Mouse (Mus musculus) heart, adult 9 months (tissue): ENCODE measurements at regions not wholly inside any gene's neighbourhood (a gene's known extent, or its start where the extent isn't known, plus 50 kb on each side); places are given as distances from the start of the nearest gene placed in this dataset.

Experiments
- DNase-seq, 2 experiments: peaks; one replicate each; pipeline ENCODE4 v3.0.0; 2022; ENCODE audit warnings: low spot score in 2 of 2

DNA sequence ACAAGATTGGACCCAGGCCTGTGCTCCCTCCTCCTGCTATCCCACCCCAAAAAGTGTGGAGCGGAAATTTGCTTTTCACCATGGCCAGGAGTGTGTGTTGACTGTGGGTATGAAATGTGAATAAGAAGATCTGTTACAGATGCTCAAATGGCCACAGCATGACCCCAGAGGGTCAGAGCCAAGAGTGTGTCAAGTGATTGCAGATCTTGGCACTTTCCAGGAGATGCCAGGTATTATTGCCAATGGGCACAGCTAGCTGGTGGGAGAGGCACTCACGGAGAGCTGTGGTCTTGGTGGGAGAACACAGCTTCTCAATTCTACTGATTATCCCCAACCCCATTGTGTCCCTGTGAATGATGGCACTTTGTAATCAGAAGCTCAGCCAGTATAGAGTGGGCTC, 62.7 kb downstream of the Smim20 start:
- no peak for DNase-seq

DNA sequence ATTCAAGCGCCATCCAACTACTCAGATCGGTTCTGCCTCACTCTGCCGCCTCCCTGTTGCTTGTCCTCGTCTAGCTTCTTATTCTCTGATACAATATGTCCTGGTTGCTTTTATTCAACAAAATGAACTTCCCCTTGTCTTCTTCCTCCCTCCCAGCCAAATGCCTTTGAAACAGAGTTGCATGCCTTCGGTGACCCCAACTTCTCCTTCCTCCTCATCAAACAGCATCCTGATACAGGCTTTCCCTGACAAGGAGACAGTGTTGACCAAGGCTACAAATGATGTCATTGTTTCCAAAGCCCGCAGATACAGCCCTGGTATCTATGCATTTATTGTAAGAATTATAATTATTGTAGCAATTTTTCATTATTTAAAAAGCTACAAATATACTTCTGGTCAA, 69.8 kb downstream of the Smim20 start:
- no peak for DNase-seq

DNA sequence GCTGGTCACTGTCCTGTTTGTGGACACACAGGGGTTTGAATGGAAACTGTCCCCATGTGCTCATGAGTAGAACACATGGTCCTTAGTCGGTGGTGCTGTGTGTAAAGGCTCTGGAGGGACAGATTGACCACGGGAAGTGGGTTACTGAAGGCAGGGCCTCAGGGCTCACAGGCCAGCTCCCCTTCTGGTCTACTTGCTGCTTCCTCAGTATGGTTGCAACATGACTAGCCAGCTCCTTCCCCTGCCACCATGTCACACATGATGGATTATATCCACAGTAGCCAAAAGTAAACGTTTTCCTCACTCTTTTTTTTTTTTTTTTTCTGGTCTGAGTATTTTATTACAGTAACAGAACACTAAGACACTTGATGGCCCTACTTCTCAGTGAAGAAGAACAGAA, 70.9 kb downstream of the Smim20 start:
- no peak for DNase-seq

DNA sequence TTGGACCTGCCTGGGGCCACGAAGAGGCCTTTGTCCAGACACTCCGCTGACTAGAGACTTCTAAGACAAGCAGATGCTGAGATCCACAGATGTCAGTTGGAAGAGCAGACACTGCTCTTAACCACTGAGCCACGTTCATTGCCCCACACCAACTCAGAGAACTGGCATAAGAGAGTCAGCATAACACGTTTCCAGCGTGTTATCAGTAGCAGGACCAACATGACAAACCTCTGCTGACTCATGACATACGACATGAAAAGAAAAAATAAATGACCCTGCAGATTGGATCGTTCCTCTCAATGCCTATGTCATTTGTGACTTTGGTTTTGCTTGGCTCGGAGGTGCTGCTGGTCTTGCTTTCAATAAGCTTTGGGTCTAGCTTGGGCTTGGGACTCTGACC, 78.3 kb downstream of the Smim20 start:
- DNase-seq = no peak

DNA sequence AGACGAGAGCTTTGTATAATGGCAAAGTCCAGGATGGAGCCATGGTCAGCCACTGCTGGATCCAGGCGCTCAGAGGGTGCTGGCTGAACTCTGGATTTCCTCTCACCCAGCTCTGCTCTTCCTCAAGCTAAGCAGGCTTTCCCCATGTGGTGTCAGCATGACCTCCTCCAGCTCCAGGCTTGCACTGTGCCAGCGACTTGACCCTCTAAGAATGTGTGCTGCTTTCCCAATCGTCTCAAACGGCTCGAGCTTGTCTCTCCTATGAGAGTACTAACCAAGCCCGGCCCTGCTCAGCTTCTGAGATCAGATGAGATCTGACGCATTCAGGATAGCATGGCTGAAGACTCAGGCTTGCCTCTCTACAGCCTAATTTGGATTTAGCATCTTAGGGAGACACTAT, 79.1 kb downstream of the Smim20 start:
- peak; percentile 36 to 41 for DNase-seq

DNA sequence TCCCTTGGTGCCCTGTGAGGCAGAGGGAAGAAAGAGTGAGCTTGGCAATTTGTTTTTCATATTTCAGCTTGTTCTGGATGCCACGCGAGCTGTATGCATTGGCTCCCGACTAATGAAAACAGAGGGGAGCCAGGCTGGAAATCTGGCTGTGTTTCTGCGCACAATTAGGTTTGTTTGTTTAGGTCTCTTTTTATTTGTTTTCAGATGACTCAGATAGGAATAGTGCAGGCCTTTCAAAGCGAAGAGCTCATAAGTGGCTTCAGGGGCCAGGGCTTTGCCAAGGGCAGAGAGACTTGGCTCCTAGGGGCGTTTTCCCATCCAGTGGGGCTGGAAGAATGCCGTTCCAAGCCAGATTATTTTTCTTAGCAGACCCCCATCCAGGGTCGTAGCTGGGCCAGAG, 79.9 kb downstream of the Smim20 start:
- no peak for DNase-seq

DNA sequence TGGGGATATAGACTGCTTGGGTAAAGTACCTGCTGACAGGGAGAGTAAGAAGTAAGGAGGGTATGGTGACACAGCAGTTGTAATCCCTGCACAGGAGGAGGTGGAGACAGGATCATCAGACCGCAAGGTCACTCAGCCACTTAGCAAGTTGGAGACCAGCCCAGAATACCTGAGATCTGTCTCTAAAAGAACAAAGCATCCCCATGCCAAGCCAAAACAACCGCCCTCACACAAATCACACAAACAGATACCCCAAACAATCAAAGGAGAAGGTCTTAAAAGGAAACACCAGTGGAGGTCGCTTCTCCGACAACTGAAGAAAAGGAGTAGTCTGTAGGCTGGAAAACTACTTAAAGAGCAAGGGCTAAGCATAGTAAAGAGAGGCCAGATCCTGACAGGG, 86.0 kb downstream of the Smim20 start:
- no peak for DNase-seq

DNA sequence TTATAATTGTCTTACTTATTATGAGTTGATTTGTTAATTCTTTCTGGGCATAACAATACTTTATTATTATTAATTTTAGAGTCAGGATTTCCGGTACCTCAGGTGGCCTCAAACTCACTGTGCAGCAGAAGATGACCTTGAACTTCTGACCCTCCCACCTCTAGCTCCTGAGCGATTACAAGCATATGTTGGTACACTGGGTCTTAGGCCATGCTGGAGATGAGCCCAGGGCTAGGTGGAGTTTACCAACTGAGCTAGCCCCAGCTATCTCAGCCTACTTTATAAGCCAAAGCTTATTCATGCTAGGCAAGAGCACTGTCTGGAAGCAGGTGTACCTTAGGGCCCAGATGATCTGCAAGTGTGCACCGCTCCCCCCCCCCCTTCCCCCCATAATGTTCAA, 87.4 kb downstream of the Smim20 start:
- no peak for DNase-seq

DNA sequence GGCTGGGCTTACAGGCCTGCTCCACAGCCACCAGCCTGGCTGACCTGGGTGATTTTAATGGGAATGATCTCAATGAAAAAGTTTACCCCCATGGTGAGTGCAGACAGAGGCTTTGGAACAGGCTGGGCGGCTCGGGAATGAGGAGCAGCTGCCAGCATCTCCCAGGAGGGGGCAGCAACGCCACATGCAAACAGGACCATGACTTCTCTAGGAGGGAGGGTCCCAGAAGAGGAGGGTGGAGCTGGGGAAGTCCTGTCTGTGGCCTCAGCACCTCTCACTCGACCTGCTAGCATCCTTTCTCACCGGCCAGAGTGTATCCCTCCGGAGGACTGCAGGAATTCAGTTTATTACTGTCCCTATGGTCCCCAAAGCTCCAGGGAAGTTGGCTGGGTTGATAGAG, 88.2 kb downstream of the Smim20 start:
- DNase-seq = peak; percentile 68 to 80

DNA sequence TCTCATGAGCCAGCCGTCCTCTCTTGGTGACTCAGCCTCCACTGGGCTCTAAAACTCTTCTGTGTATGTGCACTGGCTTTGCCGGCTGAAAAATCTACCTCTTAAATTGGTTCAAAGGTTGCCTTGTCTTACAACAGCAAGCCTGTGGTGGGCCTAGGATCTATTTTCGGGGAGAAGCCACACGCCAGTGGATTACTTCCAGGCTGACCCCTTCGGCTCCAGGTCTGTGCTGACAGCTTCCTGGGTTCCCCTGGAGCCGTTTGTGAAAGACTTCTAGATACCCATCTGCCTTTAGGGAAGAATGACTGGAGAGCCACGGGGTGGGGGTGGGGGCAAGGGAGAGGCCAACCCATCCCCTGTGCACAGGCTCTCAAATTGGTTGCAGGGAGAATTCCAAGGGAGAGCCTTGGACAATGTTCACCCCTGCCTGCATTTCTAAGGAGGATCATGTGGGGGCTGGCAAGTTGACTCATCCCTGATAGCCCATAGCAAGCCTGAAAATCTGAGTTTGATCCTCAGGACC, 90.3 kb downstream of the Smim20 start:
- DNase-seq = no peak

DNA sequence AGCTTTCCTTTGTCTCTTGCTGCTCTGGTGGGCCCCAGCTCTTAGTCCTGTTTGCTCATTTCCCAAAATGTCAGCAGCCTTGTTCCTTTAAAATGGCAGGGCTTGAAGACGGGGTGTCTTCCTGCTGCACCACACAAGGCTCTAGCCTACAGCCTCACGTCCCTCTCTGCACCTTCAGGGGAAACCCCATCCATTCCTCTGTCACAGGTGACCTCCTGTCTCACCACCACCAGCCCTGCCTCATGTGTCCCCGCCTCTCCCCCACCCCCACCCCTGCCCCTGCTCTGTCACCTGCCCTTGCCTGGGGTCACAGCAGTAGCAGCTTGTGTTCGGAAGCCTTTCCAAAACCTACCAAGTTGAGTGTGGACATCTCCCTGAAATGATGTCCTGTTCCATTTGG, 91.3 kb downstream of the Smim20 start:
- no peak for DNase-seq

DNA sequence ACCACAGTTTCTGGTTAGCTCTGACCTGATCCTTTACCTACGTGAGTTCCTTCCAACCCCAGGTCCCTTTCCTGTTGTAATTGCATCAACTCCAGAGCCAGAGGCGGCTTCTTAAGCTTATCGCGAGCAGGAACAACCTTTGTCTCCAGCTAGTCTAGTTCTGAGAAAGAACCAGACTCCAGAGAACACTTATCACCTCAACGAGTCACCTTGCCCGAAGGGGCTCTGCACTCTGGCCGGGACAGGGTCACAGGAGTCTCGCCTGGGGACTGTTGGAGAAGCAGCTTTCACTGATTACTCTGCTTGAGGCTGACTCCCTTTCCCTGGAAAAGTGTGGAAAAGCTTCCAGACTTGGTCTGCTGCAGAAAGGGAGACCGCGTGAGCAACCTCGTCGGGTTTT, 93.0 kb downstream of the Smim20 start:
- DNase-seq = no peak

DNA sequence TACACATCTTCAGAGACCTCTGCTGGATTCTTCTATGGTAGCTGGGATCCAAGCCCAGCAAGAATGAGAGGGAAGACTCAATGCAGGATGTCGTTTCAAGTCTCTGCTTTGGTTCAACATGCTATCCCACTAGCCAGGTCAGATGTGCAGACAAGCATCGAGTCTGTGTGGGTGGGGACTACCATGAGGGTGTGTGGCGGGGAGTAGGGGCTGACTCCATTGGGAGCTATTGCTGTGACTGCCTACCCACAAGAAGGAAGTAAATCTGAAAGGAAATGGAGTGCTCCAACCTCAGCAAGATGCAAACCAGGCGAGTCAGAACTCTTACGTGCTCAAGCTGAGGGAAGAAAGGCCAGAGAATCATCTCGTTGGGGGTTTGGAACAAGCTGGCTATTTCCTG, 94.4 kb downstream of the Smim20 start:
- DNase-seq = peak in 1 of 2 experiments; percentile 38

DNA sequence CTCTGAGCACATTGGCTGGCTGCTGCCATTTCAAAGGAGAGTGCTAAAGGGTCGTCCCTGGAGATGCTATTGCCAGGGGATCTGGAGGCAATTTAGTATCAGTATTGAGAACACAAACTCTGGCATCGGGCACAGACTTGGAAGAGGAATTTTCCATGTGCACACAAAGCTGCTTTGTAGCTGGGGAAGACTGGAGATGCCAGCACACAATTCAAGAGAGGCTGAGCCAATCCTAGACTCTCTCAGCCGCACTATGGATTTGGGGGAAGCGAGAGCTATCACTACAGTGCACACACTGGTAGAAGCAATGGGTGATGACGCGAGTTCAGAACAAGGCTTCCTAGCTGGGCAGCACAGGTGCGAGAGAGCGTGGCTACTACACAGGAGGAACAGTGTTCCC, 97.0 kb downstream of the Smim20 start:
- DNase-seq = no peak

DNA sequence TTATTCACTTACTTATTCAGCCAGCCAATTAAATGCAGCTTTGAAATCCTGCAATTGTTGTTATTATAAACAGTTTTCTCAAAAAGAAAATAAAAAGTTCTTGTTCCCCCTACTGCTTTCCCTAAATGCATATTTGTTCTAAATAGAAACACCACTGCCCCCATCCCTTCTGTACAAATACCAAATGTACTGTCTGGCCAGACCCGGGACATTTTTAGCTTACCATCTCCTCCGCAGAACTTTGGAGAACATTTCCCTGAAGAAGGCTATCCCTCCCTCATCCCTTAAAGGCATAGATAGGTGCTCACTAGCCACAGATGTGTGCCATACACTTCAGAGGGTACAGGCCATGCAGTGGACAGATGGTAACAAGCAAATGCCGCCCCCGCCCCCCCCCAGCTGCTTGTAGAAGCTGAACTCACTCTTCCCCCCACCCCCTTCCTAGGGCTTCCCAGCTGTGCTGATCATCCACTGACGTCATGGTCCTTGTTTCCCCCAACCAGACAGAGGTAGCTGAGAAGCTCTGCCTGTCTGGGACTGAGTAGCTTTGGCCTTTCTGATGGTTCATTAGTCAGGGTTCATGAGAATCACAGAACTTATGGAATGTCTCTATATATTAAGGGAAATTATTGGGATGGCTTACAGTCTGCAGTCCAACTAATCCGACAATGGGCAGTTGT, 98.9 kb upstream of the Rbpj start:
- DNase-seq = no peak

DNA sequence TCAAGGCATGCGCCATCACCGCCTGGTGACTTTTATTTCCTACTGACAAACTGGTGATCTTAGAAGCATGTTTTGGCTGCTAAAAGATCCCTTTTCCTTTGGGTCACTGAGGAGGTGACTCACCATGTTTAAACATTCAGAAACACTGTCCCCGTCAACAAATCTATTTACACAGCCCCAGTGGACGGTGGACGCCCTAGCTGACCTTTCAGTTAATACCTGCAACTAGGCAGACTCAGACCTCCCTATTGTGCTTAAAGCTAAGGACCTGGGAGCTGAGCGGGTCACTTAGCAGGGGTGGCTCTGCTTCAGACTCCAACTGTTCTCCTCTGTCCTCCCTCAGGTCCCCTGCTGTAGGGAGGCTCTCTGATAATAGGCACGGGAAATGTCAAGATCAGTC, 95.7 kb upstream of the Rbpj start:
- no peak for DNase-seq

DNA sequence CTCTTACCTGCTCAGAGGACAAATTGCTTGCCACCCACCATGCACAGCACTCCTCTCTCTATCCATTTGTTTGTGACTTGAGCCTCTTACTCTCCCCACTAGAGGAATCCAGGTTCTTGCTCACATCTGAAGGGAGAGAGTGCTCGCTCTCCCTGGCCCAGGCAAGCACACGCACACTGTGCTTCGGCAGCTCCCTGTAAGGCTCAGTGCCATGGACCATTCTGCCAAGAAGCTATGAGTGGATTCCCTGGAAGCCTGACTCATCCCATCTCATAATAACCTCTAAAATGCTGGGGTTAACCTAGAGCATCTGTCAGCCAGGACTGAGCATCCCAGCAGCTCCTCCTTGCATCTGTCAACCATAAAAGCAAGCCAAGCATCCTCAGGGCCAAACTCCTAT, 94.3 kb upstream of the Rbpj start:
- DNase-seq = peak; percentile 47 to 64

DNA sequence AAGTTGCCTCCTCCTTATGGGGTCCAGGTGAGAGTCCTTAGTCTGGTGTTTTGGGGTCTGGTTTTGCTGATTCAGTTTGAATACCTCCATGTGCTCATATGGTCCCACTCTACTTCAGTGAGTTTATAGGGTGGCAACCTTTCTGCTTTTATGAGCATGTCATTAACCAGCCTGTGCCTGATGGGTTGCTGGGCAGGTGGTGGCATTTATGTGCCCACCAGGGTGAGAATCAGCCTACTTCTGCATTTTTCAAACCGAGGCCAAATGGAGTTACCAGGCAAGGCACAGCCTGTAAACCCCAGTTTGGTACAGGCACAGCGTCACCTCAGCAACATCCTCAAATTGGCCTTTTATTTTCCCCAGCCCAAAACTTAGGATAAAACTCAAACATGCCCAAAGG, 92.6 kb upstream of the Rbpj start:
- no peak for DNase-seq

DNA sequence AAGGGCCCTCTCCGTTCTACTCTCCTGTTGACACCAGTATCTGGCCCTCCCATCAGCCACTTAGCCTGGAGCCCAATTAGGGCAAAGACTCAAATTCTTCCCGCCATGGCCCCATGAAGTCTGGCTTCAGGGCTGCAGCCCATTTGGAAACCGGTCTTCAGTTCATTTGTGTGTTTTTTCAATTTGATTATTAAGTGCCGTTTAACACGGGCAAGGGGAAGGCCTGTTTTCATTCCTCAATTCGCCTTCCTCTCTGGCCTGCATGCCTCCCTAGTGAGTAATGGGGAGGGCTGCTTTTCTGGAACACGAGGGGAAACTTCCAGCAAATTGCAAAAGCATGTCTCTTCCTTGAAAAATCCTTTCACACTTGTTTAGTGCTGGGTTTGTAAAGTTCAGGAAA, 89.1 kb upstream of the Rbpj start:
- DNase-seq = peak; percentile 40 to 63

DNA sequence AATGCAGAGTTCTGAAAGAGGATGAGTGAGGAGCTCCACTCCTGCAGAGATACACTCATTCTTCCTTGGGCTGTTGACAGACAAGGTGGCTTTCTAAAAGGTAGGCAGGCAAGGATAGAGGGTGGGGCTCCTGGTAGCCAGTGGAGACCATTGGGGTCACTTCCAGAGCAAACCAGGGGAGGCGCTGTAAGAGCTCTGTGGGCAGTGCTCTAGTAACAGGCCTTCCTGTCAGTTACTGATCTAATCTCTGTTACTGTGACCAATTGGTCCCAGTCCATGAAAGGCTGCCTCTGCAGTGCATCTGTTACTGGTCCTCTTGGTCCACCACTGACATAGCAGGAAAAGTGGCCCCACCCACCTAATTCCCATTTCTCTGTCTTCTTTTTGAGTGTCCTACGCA, 88.3 kb upstream of the Rbpj start:
- no peak for DNase-seq

DNA sequence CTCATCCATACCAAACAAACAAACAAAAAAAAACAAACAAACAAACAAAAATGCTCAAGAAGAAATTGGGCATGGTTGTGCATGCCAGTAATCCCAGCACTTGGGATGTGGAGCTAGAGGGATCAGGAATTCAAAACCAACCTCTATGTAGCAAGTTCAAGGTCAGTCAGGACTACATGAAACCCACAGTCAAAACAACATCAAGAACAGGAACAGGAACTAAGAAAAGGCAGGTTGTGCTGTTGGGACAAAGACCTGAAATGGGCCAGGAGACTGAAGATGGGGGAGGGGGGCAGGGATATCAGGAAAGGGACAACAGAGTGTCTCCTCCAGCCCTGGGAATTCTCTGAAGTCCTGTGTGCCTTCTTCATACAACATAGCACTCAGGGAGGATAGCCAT, 87.8 kb upstream of the Rbpj start:
- DNase-seq = no peak

DNA sequence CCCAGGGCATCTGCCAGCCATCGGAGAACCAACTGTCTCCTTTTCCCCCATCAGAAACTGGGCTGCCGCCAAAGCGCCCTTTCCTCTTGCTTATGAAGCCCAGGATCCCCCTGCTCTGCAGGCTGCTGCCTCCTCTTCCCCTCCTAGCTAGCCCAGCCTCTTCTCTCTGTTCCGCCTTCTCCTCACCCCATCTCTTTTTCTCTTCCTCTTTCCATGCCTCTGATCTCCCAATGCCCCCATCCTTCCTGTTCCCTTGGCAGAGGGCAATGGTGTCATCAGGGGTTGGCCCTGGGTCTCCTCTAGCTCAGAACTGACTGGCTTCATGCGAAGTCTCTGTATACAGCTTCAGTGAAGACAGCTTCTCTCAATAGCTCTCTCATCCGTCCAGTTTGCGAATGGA, 87.4 kb upstream of the Rbpj start:
- DNase-seq = peak in 1 of 2 experiments; percentile 69

DNA sequence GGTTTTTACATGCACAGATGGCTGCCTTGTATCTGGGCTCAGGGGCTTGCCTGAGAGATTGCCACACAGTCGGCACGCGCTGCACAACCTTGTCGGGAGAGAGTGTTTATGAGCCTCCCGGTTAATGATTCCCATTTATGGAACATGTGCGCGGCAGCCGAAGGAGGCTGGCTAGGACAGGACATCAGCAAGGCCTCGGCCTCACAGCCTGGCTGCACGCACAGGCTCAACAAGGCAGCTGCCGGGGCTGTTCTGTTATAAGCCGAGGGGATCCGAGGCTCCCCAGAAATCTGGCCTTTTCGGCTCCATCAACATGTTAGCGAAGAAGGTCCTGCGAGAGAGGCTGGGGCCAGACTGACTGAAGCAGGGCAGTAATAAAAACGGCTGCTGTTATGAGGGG, 86.3 kb upstream of the Rbpj start:
- DNase-seq = no peak

DNA sequence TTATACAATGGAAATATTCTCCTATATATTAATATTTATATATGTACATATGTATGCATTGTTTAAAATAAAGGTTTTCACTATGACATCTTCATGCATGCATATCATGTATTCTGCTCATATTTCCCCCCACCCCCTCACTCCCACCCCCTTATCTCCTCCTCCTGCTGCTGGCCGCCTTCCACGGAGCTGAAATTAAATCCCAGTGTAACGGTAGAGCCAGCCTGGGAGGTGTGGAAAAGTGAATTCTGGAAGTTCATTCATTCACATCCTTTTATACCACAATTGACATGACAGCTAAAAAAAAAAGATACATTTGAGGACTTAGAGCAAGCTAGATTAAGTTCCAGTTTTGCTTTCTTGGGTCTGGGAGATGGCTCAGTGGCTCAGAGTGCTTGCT, 85.7 kb upstream of the Rbpj start:
- DNase-seq = no peak
